Mouse (Mus musculus) CH12.LX (cell line): Measurements from ENCODE around the gene Erich4.
"Not testable (repeated sequence)": the region's sequence is repeated elsewhere in the genome, so short reads cannot be mapped to it uniquely, and the experiment has no call there.

Experiments used
- CTCF ChIP-seq, 2 experiments: IDR thresholded peaks in 1 of 2; conservative IDR thresholded peaks in 1 of 2; 2 replicates each; pipeline ENCODE4 v1.5.1; 2011 to 2012; ENCODE audit warnings: low read depth in 2 of 2, low read length in 2 of 2, improper control_type of control experiment in 1 of 2, inconsistent platforms in 1 of 2, mild to moderate bottlenecking in 1 of 2, moderate library complexity in 1 of 2
- EP300 ChIP-seq: IDR thresholded peaks from 2 replicates; pipeline ENCODE4 v1.6.1; 2011; ENCODE audit warnings: low read length, improper control_type of control experiment
- HCFC1 ChIP-seq: IDR thresholded peaks from 2 replicates; pipeline ENCODE4 v1.6.1; 2012; ENCODE audit warnings: low read depth, mild to moderate bottlenecking, inconsistent platforms, low read length, improper control_type of control experiment
- NELFE ChIP-seq: IDR thresholded peaks from 2 replicates; pipeline ENCODE4 v1.6.1; 2011; ENCODE audit warnings: low read depth, low read length, improper control_type of control experiment
- POLR2A ChIP-seq: IDR thresholded peaks from 2 replicates; pipeline ENCODE4 v1.6.1; 2011; ENCODE audit warnings: low read depth, mild to moderate bottlenecking, improper control_type of control experiment, low read length
- SMC3 ChIP-seq: IDR thresholded peaks from 2 replicates; pipeline ENCODE4 v1.6.1; 2011; ENCODE audit warnings: low read depth, low read length, improper control_type of control experiment

DNA sequence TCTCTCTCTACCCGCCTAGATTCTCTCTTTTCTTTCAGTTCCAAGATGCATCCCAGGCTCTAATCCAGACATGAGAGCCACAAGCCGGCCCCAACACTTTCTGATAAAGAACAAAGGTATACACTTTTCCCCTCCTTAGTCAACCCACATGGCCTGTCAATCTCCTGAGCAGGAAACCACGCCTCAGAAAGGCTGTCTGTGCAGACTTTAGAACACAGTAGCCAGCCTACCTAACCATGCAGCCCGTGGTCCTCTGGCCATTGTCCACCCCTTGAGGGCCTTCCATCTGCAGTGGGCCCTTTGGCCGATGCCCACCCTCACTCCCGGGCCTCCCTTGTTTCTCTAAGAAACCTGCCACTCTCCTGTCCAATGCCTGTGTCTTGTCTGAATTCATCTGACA lies 39.4 kb downstream of the Erich4 start:
- not testable (repeated sequence) for TF ChIP-seq POLR2A; NELFE; EP300; SMC3; CTCF (conservative IDR thresholded peaks at IDR 0.05 in 1 of 2, IDR thresholded peaks at IDR 0.05 in 1 of 2; ENCODE audit: low read depth in 2 of 2, low read length in 2 of 2); HCFC1
